Mouse (Mus musculus) kidney, postnatal 14 days (tissue): ENCODE results near the gene Mfsd4b2.

ENCODE experiments used
- DNase-seq: peaks from one replicate; pipeline ENCODE4 v3.0.0; 2022; ENCODE audit warnings: mixed read lengths

Mfsd4b2 gene

GRCm38 (mm10) chr10:39888621-39889020 lies 38.1 kb downstream of the Mfsd4b2 start:
- DNase-seq = no peak
